Mouse (Mus musculus): ENCODE measurements around the gene Magi2. TPM values are rescaled to one million over a fixed set of nuclear protein-coding genes. Genes with fewer than 3 reads are reported as not detected.

The Magi2 gene
- polyA plus RNA-seq, 1 experiment from 2014 or later, result 2.7 TPM

GRCm38 (mm10) chr5:20671826-20672225, 1445.0 kb downstream of the Magi2 start:
- Histone ChIP-seq H3K36me3 (no peaks in the 10 kb centered on the region), H3K27me3 (no peaks in the 10 kb centered on the region), H3K4me3 (no peak overlapping the region), H3K9ac (no peak overlapping the region), H3K27ac (no peak overlapping the region), H3K9me3 (no peaks in the 10 kb centered on the region), H3K4me1 (no peaks in the 10 kb centered on the region), H3K4me2 (no peak overlapping the region)
- WGBS, result 43% methylated on average over 1 of the region's 1 CpGs
- ATAC-seq (ENCODE audit: borderline replicate concordance, extremely low read depth, low FRiP score, low TSS enrichment), result no peak

- WGBS, result 66% methylated on average over 8 of the region's 8 CpGs
- Histone ChIP-seq H3K27ac (no peak overlapping the region), H3K36me3 (no peaks in the 10 kb centered on the region), H3K9ac (no peak overlapping the region), H3K4me3 (no peak overlapping the region), H3K9me3 (no peaks in the 10 kb centered on the region), H3K4me1 (no peaks in the 10 kb centered on the region), H3K4me2 (no peak overlapping the region), H3K27me3 (no peaks in the 10 kb centered on the region)
- ATAC-seq (ENCODE audit: borderline replicate concordance, extremely low read depth, low FRiP score, low TSS enrichment), result no peak
These were observed 1447.7 kb downstream of the Magi2 start for GRCm38 (mm10) chr5:20674523-20674922.

GRCm38 (mm10) chr5:20675163-20675665, 1448.4 kb downstream of the Magi2 start:
- Histone ChIP-seq H3K9me3 (no peaks in the 10 kb centered on the region), H3K27me3 (no peaks in the 10 kb centered on the region), H3K4me1 (no peaks in the 10 kb centered on the region), H3K9ac (no peak overlapping the region), H3K36me3 (no peaks in the 10 kb centered on the region), H3K27ac (no peak overlapping the region), H3K4me3 (no peak overlapping the region), H3K4me2 (no peak overlapping the region)
- ATAC-seq (ENCODE audit: borderline replicate concordance, extremely low read depth, low FRiP score, low TSS enrichment), result no peak

- H3K9ac ChIP-seq, result no peak overlapping the region
- no peaks in the 10 kb centered on the region for H3K9me3 ChIP-seq
- no peaks in the 10 kb centered on the region for H3K36me3 ChIP-seq
- ATAC-seq (ENCODE audit: borderline replicate concordance, extremely low read depth, low FRiP score, low TSS enrichment), result no peak
- no peak overlapping the region for H3K27ac ChIP-seq
- no peak overlapping the region for H3K4me2 ChIP-seq
- H3K27me3 ChIP-seq, result no peaks in the 10 kb centered on the region
- WGBS, result 22% methylated on average over 7 of the region's 7 CpGs
- H3K4me1 ChIP-seq, result no peaks in the 10 kb centered on the region
- no peak overlapping the region for H3K4me3 ChIP-seq
These were observed 1449.5 kb downstream of the Magi2 start for GRCm38 (mm10) chr5:20676193-20676871.

GRCm38 (mm10) chr5:20677246-20677645, 1450.4 kb downstream of the Magi2 start:
- Histone ChIP-seq H3K4me3 (no peak overlapping the region), H3K36me3 (no peaks in the 10 kb centered on the region), H3K4me1 (no peaks in the 10 kb centered on the region), H3K9me3 (no peaks in the 10 kb centered on the region), H3K27ac (no peak overlapping the region), H3K9ac (no peak overlapping the region), H3K27me3 (no peaks in the 10 kb centered on the region), H3K4me2 (no peak overlapping the region)
- no peak for ATAC-seq (ENCODE audit: borderline replicate concordance, extremely low read depth, low FRiP score, low TSS enrichment)
- 68% methylated on average over 3 of the region's 3 CpGs for WGBS

GRCm38 (mm10) chr5:20678573-20678972, 1451.7 kb downstream of the Magi2 start:
- ATAC-seq (ENCODE audit: borderline replicate concordance, extremely low read depth, low FRiP score, low TSS enrichment), result no peak
- no peak overlapping the region for H3K4me2 ChIP-seq
- H3K4me3 ChIP-seq, result no peak overlapping the region
- no peaks in the 10 kb centered on the region for H3K4me1 ChIP-seq
- no peak overlapping the region for H3K9ac ChIP-seq
- 63% methylated on average over 3 of the region's 3 CpGs for WGBS
- no peaks in the 10 kb centered on the region for H3K36me3 ChIP-seq
- no peak overlapping the region for H3K27ac ChIP-seq
- no peaks in the 10 kb centered on the region for H3K27me3 ChIP-seq
- no peaks in the 10 kb centered on the region for H3K9me3 ChIP-seq

- Histone ChIP-seq H3K27ac (no peak overlapping the region), H3K9ac (no peak overlapping the region), H3K9me3 (no peaks in the 10 kb centered on the region), H3K4me2 (no peak overlapping the region), H3K4me1 (no peaks in the 10 kb centered on the region), H3K4me3 (no peak overlapping the region), H3K27me3 (no peaks in the 10 kb centered on the region), H3K36me3 (no peaks in the 10 kb centered on the region)
- 90% methylated on average over 6 of the region's 6 CpGs for WGBS
- no peak for ATAC-seq (ENCODE audit: borderline replicate concordance, extremely low read depth, low FRiP score, low TSS enrichment)
These were observed 1453.1 kb downstream of the Magi2 start for GRCm38 (mm10) chr5:20679920-20680319.

GRCm38 (mm10) chr5:20680833-20681530, 1454.1 kb downstream of the Magi2 start:
- Histone ChIP-seq H3K27me3 (no peaks in the 10 kb centered on the region), H3K27ac (no peak overlapping the region), H3K4me1 (no peaks in the 10 kb centered on the region), H3K4me2 (no peak overlapping the region), H3K36me3 (no peaks in the 10 kb centered on the region), H3K9me3 (no peaks in the 10 kb centered on the region), H3K4me3 (no peak overlapping the region), H3K9ac (no peak overlapping the region)
- 75% methylated on average over 15 of the region's 15 CpGs for WGBS
- no peak for ATAC-seq (ENCODE audit: borderline replicate concordance, extremely low read depth, low FRiP score, low TSS enrichment)

GRCm38 (mm10) chr5:20681660-20682059, 1454.8 kb downstream of the Magi2 start:
- Histone ChIP-seq H3K4me1 (no peaks in the 10 kb centered on the region), H3K4me3 (no peak overlapping the region), H3K9me3 (no peaks in the 10 kb centered on the region), H3K9ac (no peak overlapping the region), H3K36me3 (no peaks in the 10 kb centered on the region), H3K27ac (no peak overlapping the region), H3K27me3 (no peaks in the 10 kb centered on the region), H3K4me2 (no peak overlapping the region)
- 56% methylated on average over 10 of the region's 10 CpGs for WGBS
- ATAC-seq (ENCODE audit: borderline replicate concordance, extremely low read depth, low FRiP score, low TSS enrichment), result no peak

- no peaks in the 10 kb centered on the region for H3K27me3 ChIP-seq
These were observed 1455.4 kb downstream of the Magi2 start for GRCm38 (mm10) chr5:20682208-20682607.

GRCm38 (mm10) chr5:20684112-20684511, 1457.3 kb downstream of the Magi2 start:
- H3K4me3 ChIP-seq, result no peak overlapping the region
- no peak for ATAC-seq (ENCODE audit: borderline replicate concordance, extremely low read depth, low FRiP score, low TSS enrichment)
- no peaks in the 10 kb centered on the region for H3K27me3 ChIP-seq
- H3K27ac ChIP-seq, result no peak overlapping the region
- H3K36me3 ChIP-seq, result no peaks in the 10 kb centered on the region
- no peak overlapping the region for H3K9ac ChIP-seq
- H3K4me2 ChIP-seq, result no peak overlapping the region
- no peaks in the 10 kb centered on the region for H3K4me1 ChIP-seq
- H3K9me3 ChIP-seq, result no peaks in the 10 kb centered on the region
- 51% methylated on average over 6 of the region's 6 CpGs for WGBS

More at GRCm38 (mm10) chr5:20682208-20682607, 1455.4 kb downstream of the Magi2 start:
- ATAC-seq (ENCODE audit: borderline replicate concordance, extremely low read depth, low FRiP score, low TSS enrichment), result no peak
- no peaks in the 10 kb centered on the region for H3K36me3 ChIP-seq
- H3K4me1 ChIP-seq, result no peaks in the 10 kb centered on the region
- no peaks in the 10 kb centered on the region for H3K9me3 ChIP-seq
- H3K9ac ChIP-seq, result no peak overlapping the region
- no peak overlapping the region for H3K4me2 ChIP-seq
- no peak overlapping the region for H3K27ac ChIP-seq
- H3K4me3 ChIP-seq, result no peak overlapping the region
- 74% methylated on average over 7 of the region's 7 CpGs for WGBS

- no peak for ATAC-seq (ENCODE audit: borderline replicate concordance, extremely low read depth, low FRiP score, low TSS enrichment)
- no peaks in the 10 kb centered on the region for H3K36me3 ChIP-seq
- no peaks in the 10 kb centered on the region for H3K4me1 ChIP-seq
- no peaks in the 10 kb centered on the region for H3K27me3 ChIP-seq
- H3K4me2 ChIP-seq, result no peak overlapping the region
- H3K27ac ChIP-seq, result no peak overlapping the region
- 89% methylated on average over 3 of the region's 3 CpGs for WGBS
- no peak overlapping the region for H3K4me3 ChIP-seq
- H3K9ac ChIP-seq, result no peak overlapping the region
- H3K9me3 ChIP-seq, result no peaks in the 10 kb centered on the region; the same call in 1 of the 2 replicates
These were observed 1465.4 kb downstream of the Magi2 start for GRCm38 (mm10) chr5:20692230-20692629.
